Mouse (Mus musculus) midbrain, embryonic 12.5 days (tissue): ENCODE measurements around the gene Gm42417. TPM values are rescaled to one million over a fixed set of nuclear protein-coding genes. Genes with fewer than 3 reads are reported as not detected.
"Not testable (repeated sequence)": the region's sequence is repeated elsewhere in the genome, so short reads cannot be mapped to it uniquely, and the experiment has no call there.

Experiments used
- ATAC-seq: fragments of 200-750 bp; cut with Nextera tagmentation; 2 replicates; pipeline ENCODE4 v1.8.0; 2017; ENCODE audit warnings: low read depth, moderate TSS enrichment, moderate library complexity; ENCODE audit not compliant: low FRiP score
- H3K27ac ChIP-seq: fragments of 300-500 bp; sonication (generic); replicated peaks from 2 replicates; pipeline ENCODE4 v1.5.1; 2016; ENCODE audit warnings: mild to moderate bottlenecking
- H3K27me3 ChIP-seq: fragments of 300-500 bp; sonication (generic); 2 replicates; pipeline ENCODE4 v1.6.1; 2016; ENCODE audit warnings: mild to moderate bottlenecking
- H3K36me3 ChIP-seq: fragments of 300-500 bp; sonication (generic); 2 replicates; pipeline ENCODE4 v1.6.1; 2016
- H3K4me1 ChIP-seq: fragments of 300-500 bp; sonication (generic); 2 replicates; pipeline ENCODE4 v1.6.1; 2016
- H3K4me2 ChIP-seq: fragments of 300-500 bp; sonication (generic); replicated peaks from 2 replicates; pipeline ENCODE4 v1.6.1; 2016; ENCODE audit warnings: mild to moderate bottlenecking, moderate library complexity
- H3K4me3 ChIP-seq: fragments of 300-500 bp; sonication (generic); 2 replicates; pipeline ENCODE4 v1.5.1; 2016; ENCODE audit warnings: mild to moderate bottlenecking
- H3K9ac ChIP-seq: fragments of 300-500 bp; sonication (generic); replicated peaks from 2 replicates; pipeline ENCODE4 v1.6.1; 2016; ENCODE audit warnings: mild to moderate bottlenecking, moderate library complexity
- H3K9me3 ChIP-seq: fragments of 300-500 bp; sonication (generic); 2 replicates; pipeline ENCODE4 v1.6.1; 2016; ENCODE audit warnings: mild to moderate bottlenecking
- WGBS: fragments of 180-500 bp; shearing (Covaris S2); methylation state at CpG from one replicate; pipeline ENCODE4 v1.1.7; 2016; 5-methylcytosine and 5-hydroxymethylcytosine counted together
- polyA plus RNA-seq: library from polyadenylated mRNA; unstranded; fragments of >200 nt; fragmentation: Nextera tagmentation; extraction: Ambion mirVana; gene quantifications from 2 replicates; pipeline ENCODE4 v1.2.1, GENCODE M21; 2016

The Gm42417 gene
- polyA plus RNA-seq, 1 experiment from 2014 or later: not detected

DNA sequence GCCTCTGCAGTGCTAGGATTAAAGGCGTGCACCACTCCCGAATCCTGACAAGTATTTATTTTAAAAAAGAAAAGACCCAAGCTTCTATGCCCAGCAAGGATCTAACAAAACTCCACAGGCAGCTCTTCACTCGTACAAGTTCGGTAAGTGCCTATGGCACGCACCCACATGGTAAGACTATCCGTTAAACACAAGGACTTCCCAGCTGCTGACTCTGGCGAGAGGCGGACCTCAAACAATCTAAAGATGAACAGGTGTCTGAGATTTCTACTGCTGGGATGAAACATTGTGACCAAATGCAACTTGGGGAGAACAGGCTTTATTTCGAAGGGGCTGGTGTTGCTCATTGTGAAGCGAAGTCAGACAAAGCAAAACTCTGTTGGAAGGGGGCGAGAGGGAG is 903 bp upstream of the Gm42417 start:
- WGBS: 91% methylated on average over 11 of the region's 11 CpGs
- Histone ChIP-seq H3K4me1 (peaks cover 4% of the 10 kb centered on the region; the same call in 1 of the 2 replicates), H3K27me3 (no peaks in the 10 kb centered on the region), H3K36me3 (peaks cover 38% of the 10 kb centered on the region), H3K27ac (no peak overlapping the region), H3K4me3 (no peak overlapping the region), H3K9me3 (no peaks in the 10 kb centered on the region), H3K9ac (no peak overlapping the region), H3K4me2 (no peak overlapping the region)
- ATAC-seq: no peak

DNA sequence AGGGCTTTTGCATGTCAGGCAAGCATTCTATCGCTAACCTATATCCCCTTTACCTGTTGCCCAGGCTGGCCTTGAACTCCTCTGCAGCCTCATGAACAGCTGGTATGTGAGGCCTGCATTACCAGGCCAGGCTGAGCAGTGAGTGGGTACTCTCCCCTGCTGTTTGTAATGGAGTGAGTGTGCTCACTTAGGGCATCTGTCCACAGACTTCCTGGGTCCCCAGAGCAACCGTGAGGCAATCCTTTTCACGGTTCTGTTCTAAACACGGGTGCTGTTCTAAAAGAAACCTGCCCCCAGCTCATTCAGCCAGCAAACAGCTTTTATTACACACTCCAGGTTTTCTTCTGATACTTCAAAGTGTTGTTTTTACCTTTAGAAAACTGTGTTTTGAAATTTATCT is 502 bp downstream of the Gm42417 start:
- Histone ChIP-seq H3K4me3 (no peak overlapping the region), H3K27ac (no peak overlapping the region), H3K9ac (no peak overlapping the region), H3K4me2 (no peak overlapping the region), H3K4me1 (peaks cover 4% of the 10 kb centered on the region; the same call in 1 of the 2 replicates), H3K9me3 (no peaks in the 10 kb centered on the region), H3K27me3 (no peaks in the 10 kb centered on the region), H3K36me3 (peaks cover 38% of the 10 kb centered on the region)
- 89% methylated on average over 4 of the region's 4 CpGs for WGBS
- no peak for ATAC-seq

DNA sequence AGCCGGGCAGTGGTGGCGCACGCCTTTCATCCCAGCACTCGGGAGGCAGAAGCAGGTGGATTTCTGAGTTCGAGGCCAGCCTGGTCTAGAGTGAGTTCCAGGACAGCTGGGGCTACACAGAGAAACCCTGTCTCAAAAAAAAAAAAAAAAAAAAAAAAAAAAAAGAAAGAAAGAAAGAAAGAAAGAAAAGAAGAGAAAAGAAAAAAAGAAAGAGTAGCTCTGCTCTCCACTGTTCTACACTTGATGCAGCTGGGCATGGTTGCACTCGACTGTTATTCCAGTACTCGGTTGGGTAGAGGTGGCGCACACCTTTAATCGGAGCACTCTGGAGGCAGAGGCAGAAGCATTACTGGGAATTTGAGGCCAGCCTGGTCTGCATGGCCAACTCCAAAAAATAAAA is 2.4 kb downstream of the Gm42417 start, which contains the start of gene Ankrd23:
TSS of gene Ankrd23 (minus strand) at position 101 of the 400 bp plus-strand sequence.
- H3K4me3 ChIP-seq, H3K27me3 ChIP-seq, ATAC-seq, H3K9ac ChIP-seq, H3K4me2 ChIP-seq, H3K27ac ChIP-seq, H3K4me1 ChIP-seq, H3K9me3 ChIP-seq: not testable (repeated sequence)
- H3K36me3 ChIP-seq: peaks cover 31% of the 10 kb centered on the region
- 95% methylated on average over 9 of the region's 9 CpGs for WGBS

GRCm38 (mm10) chr1:36536397-36536728 is 2.9 kb downstream of the Gm42417 start:
- no peak overlapping the region for H3K4me2 ChIP-seq
- no peaks in the 10 kb centered on the region for H3K9me3 ChIP-seq
- no peak overlapping the region for H3K4me3 ChIP-seq
- no peaks in the 10 kb centered on the region for H3K27me3 ChIP-seq
- peaks cover 4% of the 10 kb centered on the region; the same call in 1 of the 2 replicates for H3K4me1 ChIP-seq
- H3K9ac ChIP-seq: no peak overlapping the region
- 83% methylated on average over 8 of the region's 8 CpGs for WGBS
- peaks cover 31% of the 10 kb centered on the region for H3K36me3 ChIP-seq
- H3K27ac ChIP-seq: no peak overlapping the region
- no peak for ATAC-seq

GRCm38 (mm10) chr1:36535477-36536396 is 3.5 kb downstream of the Gm42417 start:
- Histone ChIP-seq H3K9me3 (no peaks in the 10 kb centered on the region), H3K27me3 (no peaks in the 10 kb centered on the region), H3K4me3 (no peak overlapping the region), H3K4me1 (peaks cover 4% of the 10 kb centered on the region; the same call in 1 of the 2 replicates), H3K9ac (no peak overlapping the region), H3K36me3 (peaks cover 29% of the 10 kb centered on the region), H3K4me2 (no peak overlapping the region), H3K27ac (no peak overlapping the region)
- WGBS: 90% methylated on average over 11 of the region's 11 CpGs
- no peak for ATAC-seq

GRCm38 (mm10) chr1:36534595-36535058 is 4.6 kb downstream of the Gm42417 start:
- WGBS: 89% methylated on average over 6 of the region's 6 CpGs
- no peaks in the 10 kb centered on the region for H3K27me3 ChIP-seq
- H3K9ac ChIP-seq: no peak overlapping the region
- H3K4me1 ChIP-seq: peaks cover 4% of the 10 kb centered on the region; the same call in 1 of the 2 replicates
- H3K27ac ChIP-seq: no peak overlapping the region
- peaks cover 21% of the 10 kb centered on the region for H3K36me3 ChIP-seq
- no peak overlapping the region for H3K4me2 ChIP-seq
- no peak for ATAC-seq
- no peaks in the 10 kb centered on the region for H3K9me3 ChIP-seq
- H3K4me3 ChIP-seq: no peak overlapping the region

GRCm38 (mm10) chr1:36533546-36533945 is 5.7 kb downstream of the Gm42417 start:
- Histone ChIP-seq H3K9me3 (no peaks in the 10 kb centered on the region), H3K4me3 (no peak overlapping the region), H3K4me1 (peaks cover 5% of the 10 kb centered on the region; the same call in 1 of the 2 replicates), H3K9ac (no peak overlapping the region), H3K4me2 (no peak overlapping the region), H3K36me3 (peaks cover 12% of the 10 kb centered on the region), H3K27me3 (no peaks in the 10 kb centered on the region), H3K27ac (no peak overlapping the region)
- ATAC-seq: no peak
- WGBS: 88% methylated on average over 6 of the region's 6 CpGs

DNA sequence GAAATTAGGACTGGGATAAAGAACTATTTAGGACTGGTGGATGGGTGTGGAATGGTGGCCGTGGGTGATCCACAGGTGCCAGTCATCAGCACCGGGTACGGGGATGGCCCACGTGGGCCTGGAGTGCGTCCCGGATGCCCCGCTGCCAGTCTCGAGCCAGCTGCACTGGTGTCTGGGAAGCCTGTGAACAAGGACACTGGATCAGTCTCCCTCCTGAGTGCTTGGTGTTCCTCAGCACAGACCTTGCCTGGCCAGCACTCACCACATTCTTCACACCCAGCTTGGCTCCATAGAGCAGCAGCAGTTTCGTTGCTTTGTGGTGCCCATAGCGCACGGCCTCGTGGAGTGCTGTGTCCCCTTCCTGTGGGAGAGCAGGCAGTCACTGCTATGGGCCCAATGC is 7.8 kb downstream of the Gm42417 start:
- ATAC-seq: no peak
- Histone ChIP-seq H3K4me2 (no peak overlapping the region), H3K4me3 (no peak overlapping the region), H3K27me3 (no peaks in the 10 kb centered on the region), H3K36me3 (0 out of 2 replicates have a peak, but pooled peaks cover 15% of the 10 kb centered on the region), H3K4me1 (peaks cover 11% of the 10 kb centered on the region; the same call in 1 of the 2 replicates), H3K27ac (no peak overlapping the region), H3K9me3 (no peaks in the 10 kb centered on the region), H3K9ac (no peak overlapping the region)
- 87% methylated on average over 12 of the region's 12 CpGs for WGBS

DNA sequence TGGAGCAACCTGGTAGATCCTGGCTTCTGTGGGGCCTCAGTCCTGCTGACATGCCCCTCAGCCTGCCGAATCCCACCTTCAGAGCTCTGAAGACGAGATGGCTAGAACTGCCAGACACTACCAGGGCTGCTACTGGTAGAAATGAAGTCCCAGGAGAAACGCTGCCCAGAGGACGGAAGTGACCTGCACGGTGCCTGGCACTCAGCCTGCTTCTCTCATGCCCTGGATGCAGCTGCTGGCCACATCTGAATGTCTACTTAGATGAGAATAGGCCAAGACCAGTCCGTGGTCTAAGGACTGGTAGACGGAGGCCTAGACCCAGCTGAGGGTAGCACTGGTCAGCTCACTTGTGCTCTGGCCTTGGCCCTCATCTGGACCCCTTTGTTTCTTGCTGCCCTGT is 8.3 kb downstream of the Gm42417 start:
- no peak overlapping the region for H3K4me3 ChIP-seq
- WGBS: 92% methylated on average over 7 of the region's 7 CpGs
- ATAC-seq: no peak
- no peak overlapping the region for H3K4me2 ChIP-seq
- H3K9me3 ChIP-seq: no peaks in the 10 kb centered on the region
- no peak overlapping the region for H3K9ac ChIP-seq
- no peaks in the 10 kb centered on the region for H3K27me3 ChIP-seq
- H3K36me3 ChIP-seq: peaks cover 19% of the 10 kb centered on the region; the same call in 1 of the 2 replicates
- no peak overlapping the region for H3K27ac ChIP-seq
- H3K4me1 ChIP-seq: peaks cover 11% of the 10 kb centered on the region; the same call in 1 of the 2 replicates

GRCm38 (mm10) chr1:36530485-36530884 is 8.7 kb downstream of the Gm42417 start:
- no peak for ATAC-seq
- WGBS: 81% methylated on average over 8 of the region's 8 CpGs
- H3K4me1 ChIP-seq: peaks cover 11% of the 10 kb centered on the region; the same call in 1 of the 2 replicates
- H3K9me3 ChIP-seq: no peaks in the 10 kb centered on the region
- no peak overlapping the region for H3K4me3 ChIP-seq
- H3K27ac ChIP-seq: no peak overlapping the region
- peaks cover 24% of the 10 kb centered on the region for H3K36me3 ChIP-seq
- no peak overlapping the region for H3K9ac ChIP-seq
- H3K4me2 ChIP-seq: no peak overlapping the region
- H3K27me3 ChIP-seq: no peaks in the 10 kb centered on the region

DNA sequence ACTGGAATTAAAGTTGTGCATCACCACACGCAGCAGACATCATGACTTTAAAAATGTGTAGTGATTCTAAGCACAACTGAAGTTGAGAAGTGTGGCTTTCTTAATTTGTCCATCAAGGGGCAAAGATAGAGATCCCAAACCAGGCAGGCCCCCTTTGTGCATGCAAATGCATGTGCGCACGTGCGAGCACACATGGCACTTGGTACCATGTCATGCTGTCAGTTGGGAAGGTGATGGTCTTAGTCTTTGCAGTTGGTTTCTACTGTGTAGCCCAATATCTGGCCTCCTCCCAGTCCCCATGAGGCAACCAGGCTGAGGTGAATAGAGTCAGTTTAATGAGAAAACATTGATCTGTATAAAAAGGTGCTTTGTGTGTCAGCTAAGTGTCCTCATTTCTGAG is 9.4 kb downstream of the Gm42417 start:
- no peaks in the 10 kb centered on the region for H3K9me3 ChIP-seq
- 90% methylated on average over 4 of the region's 4 CpGs for WGBS
- no peak for ATAC-seq
- H3K27me3 ChIP-seq: no peaks in the 10 kb centered on the region
- H3K27ac ChIP-seq: no peak overlapping the region
- H3K36me3 ChIP-seq: peaks cover 30% of the 10 kb centered on the region
- no peak overlapping the region for H3K4me3 ChIP-seq
- H3K4me1 ChIP-seq: peaks cover 11% of the 10 kb centered on the region; the same call in 1 of the 2 replicates
- no peak overlapping the region for H3K9ac ChIP-seq
- no peak overlapping the region for H3K4me2 ChIP-seq

GRCm38 (mm10) chr1:36529274-36529673 is 10.0 kb downstream of the Gm42417 start:
- peaks cover 36% of the 10 kb centered on the region for H3K36me3 ChIP-seq
- H3K9me3 ChIP-seq: no peaks in the 10 kb centered on the region
- H3K9ac ChIP-seq: no peak overlapping the region
- no peak overlapping the region for H3K27ac ChIP-seq
- H3K4me2 ChIP-seq: no peak overlapping the region
- H3K27me3 ChIP-seq: no peaks in the 10 kb centered on the region
- WGBS: 90% methylated on average over 4 of the region's 4 CpGs
- H3K4me1 ChIP-seq: peaks cover 11% of the 10 kb centered on the region; the same call in 1 of the 2 replicates
- no peak for ATAC-seq
- no peak overlapping the region for H3K4me3 ChIP-seq
